Mouse (Mus musculus) small intestine, adult 2 months (tissue): ENCODE results near the gene Hsd3b6. TPM values are rescaled to one million over a fixed set of nuclear protein-coding genes. Genes with fewer than 3 reads are reported as not detected.

Experiments used
- H3K27ac ChIP-seq: fragments of 200-500 bp; 2 replicates; pipeline ENCODE4 v1.5.1; 2012; ENCODE audit warnings: low read depth, low read length, control low read depth, inconsistent platforms; ENCODE audit not compliant: insufficient read depth
- H3K27me3 ChIP-seq: fragments of 200-500 bp; 2 replicates; pipeline ENCODE4 v1.6.1; 2012; ENCODE audit warnings: mild to moderate bottlenecking, moderate library complexity, low read length, inconsistent platforms; ENCODE audit not compliant: control insufficient read depth, insufficient read depth
- H3K36me3 ChIP-seq: fragments of 200-500 bp; 2 replicates; pipeline ENCODE4 v1.6.1; 2012; ENCODE audit warnings: mild to moderate bottlenecking, low read length, control low read depth, inconsistent platforms; ENCODE audit not compliant: control insufficient read depth, insufficient read depth
- H3K4me1 ChIP-seq: fragments of 200-500 bp; 2 replicates; pipeline ENCODE4 v1.6.1; 2012; ENCODE audit warnings: low read length, inconsistent platforms, mixed read lengths; ENCODE audit not compliant: control insufficient read depth, insufficient read depth, insufficient read length
- H3K4me3 ChIP-seq: fragments of 200-500 bp; 2 replicates; pipeline ENCODE4 v1.5.1; 2012; ENCODE audit warnings: low read depth, mild to moderate bottlenecking, control low read depth, inconsistent platforms, low read length, moderate library complexity
- CTCF ChIP-seq: fragments of 200-500 bp; IDR thresholded peaks from 2 replicates; pipeline ENCODE4 v1.5.1; 2012; ENCODE audit warnings: low read depth, mild to moderate bottlenecking, control low read depth, inconsistent platforms, low read length, moderate library complexity, mixed read lengths; ENCODE audit not compliant: insufficient replicate concordance, insufficient read length; ENCODE audit errors: extremely low read depth
- POLR2A ChIP-seq: fragments of 200-500 bp; IDR thresholded peaks from 2 replicates; pipeline ENCODE4 v1.6.1; 2012; ENCODE audit warnings: low read depth, mild to moderate bottlenecking, control low read depth, inconsistent platforms, low read length, moderate library complexity
- WGBS: fragments of 180-500 bp; shearing (Covaris S2); methylation state at CpG from one replicate; pipeline ENCODE4 v1.1.7; 2018; 5-methylcytosine and 5-hydroxymethylcytosine counted together
- polyA plus RNA-seq: library from polyadenylated mRNA; depleted of rRNA; stranded (reverse); fragments of >200 nt; gene quantifications from 2 replicates; pipeline ENCODE4 v1.2.3, GENCODE M21; 2012; rRNA removed

Gene Hsd3b6
- polyA plus RNA-seq, 1 experiment, result not detected

DNA sequence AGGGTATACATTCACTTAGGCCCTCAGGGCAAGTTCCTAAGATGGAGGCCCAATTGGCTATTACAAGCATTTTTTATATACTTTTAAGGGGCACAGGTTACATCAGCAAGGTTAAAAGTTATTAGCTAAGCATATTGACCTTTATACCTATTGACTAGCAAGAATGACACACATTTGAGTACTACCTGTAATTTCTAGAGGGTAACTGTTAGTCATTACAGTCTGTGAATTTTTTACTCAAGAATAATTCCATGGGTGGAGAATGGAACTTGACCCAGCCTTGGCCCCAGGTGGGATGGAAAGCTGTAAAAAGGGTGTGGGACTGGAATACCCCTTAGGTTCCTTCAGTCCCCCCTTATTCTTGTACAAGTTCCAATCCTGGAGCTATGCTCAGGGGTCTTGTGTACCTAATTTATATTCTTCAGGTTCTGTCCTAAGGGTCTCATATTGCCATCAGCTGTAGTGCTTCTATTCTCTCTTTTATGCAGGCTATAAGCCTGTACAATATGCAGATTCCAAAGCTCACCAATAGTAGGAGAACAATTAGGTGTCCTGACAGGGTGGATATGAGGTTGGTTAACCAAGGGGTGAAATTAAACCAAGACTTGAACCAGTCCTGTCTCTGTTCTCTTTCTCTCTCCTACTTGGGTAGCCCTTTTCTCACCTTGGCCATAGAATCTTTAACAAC, 31.9 kb downstream of the Hsd3b6 start:
- H3K27ac ChIP-seq, result no peak overlapping the region; the same call in 1 of the 2 replicates
- H3K27me3 ChIP-seq, result no peaks in the 10 kb centered on the region
- no peak overlapping the region for H3K4me3 ChIP-seq
- H3K36me3 ChIP-seq, result no peaks in the 10 kb centered on the region
- H3K4me1 ChIP-seq, result peaks cover 6% of the 10 kb centered on the region; the same call in 1 of the 2 replicates
- TF ChIP-seq CTCF (no peak), POLR2A (no peak)

DNA sequence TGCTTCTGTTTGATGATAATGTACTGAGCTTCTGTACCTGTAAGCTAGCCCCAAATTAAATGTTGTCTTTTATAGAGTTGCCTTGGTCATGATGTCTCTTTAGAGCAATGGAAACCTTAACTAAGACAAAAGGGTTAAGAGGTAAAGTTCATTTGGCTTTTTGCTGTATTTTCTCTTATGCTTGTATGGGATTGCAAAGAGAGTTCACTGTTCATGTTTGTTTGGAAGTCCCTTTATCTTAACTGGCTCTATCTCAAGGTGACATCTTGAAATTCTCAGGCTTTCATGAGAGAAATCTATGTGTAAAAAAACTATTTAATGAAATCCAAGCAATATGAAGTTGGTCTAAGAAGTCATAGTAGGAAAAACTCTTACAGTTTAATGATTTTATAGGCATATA, 33.3 kb downstream of the Hsd3b6 start:
- H3K4me3 ChIP-seq, result no peak overlapping the region
- H3K36me3 ChIP-seq, result no peaks in the 10 kb centered on the region
- TF ChIP-seq POLR2A (no peak), CTCF (no peak)
- no peaks in the 10 kb centered on the region for H3K27me3 ChIP-seq
- peaks cover 3% of the 10 kb centered on the region; the same call in 1 of the 2 replicates for H3K4me1 ChIP-seq
- H3K27ac ChIP-seq, result no peak overlapping the region

- TF ChIP-seq POLR2A, result no peak
- TF ChIP-seq CTCF, result no peak
These were observed 50.1 kb downstream of the Hsd3b6 start for GRCm38 (mm10) chr3:98764155-98764554.

GRCm38 (mm10) chr3:98756836-98757235, 57.4 kb downstream of the Hsd3b6 start:
- WGBS, result 48% methylated on average over 3 of the region's 3 CpGs
- H3K27ac ChIP-seq, result no peak overlapping the region

More at GRCm38 (mm10) chr3:98764155-98764554, 50.1 kb downstream of the Hsd3b6 start:
- H3K36me3 ChIP-seq, result no peaks in the 10 kb centered on the region
- peaks cover 6% of the 10 kb centered on the region; the same call in 1 of the 2 replicates for H3K4me1 ChIP-seq
- H3K27ac ChIP-seq, result peak overlapping the region; percentile 39
- no peaks in the 10 kb centered on the region for H3K27me3 ChIP-seq
- H3K4me3 ChIP-seq, result no peak overlapping the region

More at GRCm38 (mm10) chr3:98756836-98757235, 57.4 kb downstream of the Hsd3b6 start:
- no peak overlapping the region for H3K4me3 ChIP-seq
- H3K27me3 ChIP-seq, result no peaks in the 10 kb centered on the region
- no peak for TF ChIP-seq CTCF
- no peak for TF ChIP-seq POLR2A
- no peaks in the 10 kb centered on the region; the same call in 1 of the 2 replicates for H3K36me3 ChIP-seq
- no peaks in the 10 kb centered on the region for H3K4me1 ChIP-seq

Other genes starting within 250 kb of the Hsd3b6 start
- not detected in 2 replicates for gene Gm10681, start 225.6 kb downstream of the Hsd3b6 start, polyA plus RNA-seq
- gene Hsd3b5, start 184.2 kb downstream of the Hsd3b6 start, polyA plus RNA-seq, result not detected in 2 replicates
- 0.09 and 0.14 TPM in 2 replicates for gene Hsd3b2, start 89.9 kb downstream of the Hsd3b6 start, polyA plus RNA-seq
- 4.4 and 6.3 TPM in 2 replicates for gene Hsd3b3, start 51.3 kb downstream of the Hsd3b6 start, polyA plus RNA-seq
- 0.14 and 0.22 TPM in 2 replicates for gene Hsd3b1, start 45.4 kb upstream of the Hsd3b6 start, polyA plus RNA-seq
- 0.04 and 0.10 TPM in 2 replicates for gene Hao2, start 78.8 kb upstream of the Hsd3b6 start, polyA plus RNA-seq